Mouse (Mus musculus) cerebellum, adult 2 months (tissue): ENCODE results near the gene Ssc5d. TPM values are rescaled to one million over a fixed set of nuclear protein-coding genes. Genes with fewer than 3 reads are reported as not detected.

ENCODE experiments used
- DNase-seq, 2 experiments: peaks; one replicate each; pipeline ENCODE4 v3.0.0; 2021
- H3K27ac ChIP-seq: fragments of 200-500 bp; 2 replicates; pipeline ENCODE4 v1.5.1; 2012; ENCODE audit warnings: low read length, control low read depth, inconsistent platforms; ENCODE audit not compliant: insufficient read depth
- H3K27me3 ChIP-seq: fragments of 200-500 bp; 2 replicates; pipeline ENCODE4 v1.6.1; 2012; ENCODE audit warnings: inconsistent platforms, mild to moderate bottlenecking, low read length, moderate library complexity; ENCODE audit not compliant: control insufficient read depth, insufficient read depth
- H3K4me1 ChIP-seq: fragments of 200-500 bp; 2 replicates; pipeline ENCODE4 v1.6.1; 2011; ENCODE audit warnings: low read length; ENCODE audit not compliant: control insufficient read depth, insufficient read depth
- H3K4me3 ChIP-seq: fragments of 200-500 bp; replicated peaks from 2 replicates; pipeline ENCODE3; 2011; ENCODE audit warnings: mild to moderate bottlenecking, low read depth, low read length, control low read depth; ENCODE audit not compliant: insufficient read depth
- CTCF ChIP-seq: fragments of 200-500 bp; IDR thresholded peaks from 2 replicates; pipeline ENCODE4 v1.5.1; 2011; ENCODE audit warnings: low read depth, mild to moderate bottlenecking, control low read depth, low read length, moderate library complexity, borderline replicate concordance; ENCODE audit not compliant: insufficient read depth
- POLR2A ChIP-seq: fragments of 200-500 bp; IDR thresholded peaks from 2 replicates; pipeline ENCODE4 v1.6.1; 2011; ENCODE audit warnings: low read length, control low read depth, borderline replicate concordance; ENCODE audit not compliant: insufficient read depth
- WGBS: fragments of 180-500 bp; shearing (Covaris S2); methylation state at CpG from one replicate; pipeline ENCODE4 v1.1.7; 2018; 5-methylcytosine and 5-hydroxymethylcytosine counted together
- polyA plus RNA-seq: library from polyadenylated mRNA; depleted of rRNA; stranded (reverse); fragments of >200 nt; gene quantifications from 2 replicates; pipeline ENCODE4 v1.2.3, GENCODE M21; 2012

Gene Ssc5d
- polyA plus RNA-seq, 1 experiment, result 1.9 TPM

DNA sequence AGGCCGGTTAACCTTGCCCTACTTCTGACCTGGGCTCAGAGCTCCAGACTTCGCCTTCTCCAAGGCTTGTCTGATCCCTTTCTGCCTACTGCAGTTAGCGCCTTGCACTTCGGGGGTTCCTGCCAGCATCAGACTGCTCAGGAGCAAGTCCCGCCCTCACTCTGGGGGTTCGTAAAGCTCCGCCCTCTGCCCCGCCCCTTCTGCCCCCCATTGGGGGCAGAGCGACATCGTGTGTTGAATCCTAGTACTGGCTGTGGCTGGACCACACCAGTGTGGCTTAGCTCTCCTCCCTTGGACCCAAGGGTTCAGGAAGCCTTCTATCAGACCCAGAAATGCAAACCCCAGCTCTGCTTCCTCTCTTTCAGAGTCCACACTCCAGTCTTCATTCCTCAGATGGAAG is 38.7 kb downstream of the Ssc5d start, which contains the start of gene Sbk2:
Sbk2 (minus strand) TSS at position 135 of the 400 bp plus-strand sequence.
- Histone ChIP-seq H3K4me3 (no peak within 1 kb of the TSS), H3K4me1 (no peaks in the 10 kb centered on the region), H3K27ac (no peak within 1 kb of the TSS), H3K27me3 (no peaks in the 10 kb centered on the region)
- TF ChIP-seq CTCF (peak; percentile 48; the same call in 1 of the 2 replicates), POLR2A (no peak)
- WGBS, result 7% methylated on average over 10 of the region's 10 CpGs
- DNase-seq, result peak; percentile 39 to 44

DNA sequence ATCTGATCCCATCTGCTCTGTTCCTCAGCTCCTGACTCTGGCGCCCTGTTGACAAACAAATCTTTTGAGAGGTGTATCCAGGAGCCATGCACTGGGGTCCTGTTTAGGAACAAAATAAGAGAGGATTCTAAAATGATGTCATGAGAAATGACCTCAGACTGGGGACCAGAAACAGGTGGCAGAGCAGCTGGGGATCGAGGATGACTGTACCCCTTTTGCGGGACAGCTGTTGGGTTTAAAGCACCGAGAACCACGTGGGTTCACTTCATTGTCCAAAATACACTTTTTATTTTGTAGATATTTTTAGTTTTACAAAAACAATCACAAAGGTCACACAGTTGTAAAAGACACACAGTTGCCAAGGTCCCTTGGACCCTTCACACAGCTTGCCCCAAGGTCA is 39.4 kb downstream of the Ssc5d start:
- Histone ChIP-seq H3K27ac (no peak overlapping the region), H3K4me1 (no peaks in the 10 kb centered on the region), H3K27me3 (no peaks in the 10 kb centered on the region), H3K4me3 (no peak overlapping the region)
- DNase-seq, result no peak
- no peak for TF ChIP-seq POLR2A
- WGBS, result 74% methylated on average over 5 of the region's 5 CpGs

- WGBS, result 34% methylated on average over 6 of the region's 6 CpGs
- H3K4me3 ChIP-seq, result no peak within 1 kb of the TSS
Measured at GRCm38 (mm10) chr7:4971068-4971467, 45.5 kb downstream of the Ssc5d start, which contains the start of gene Sbk3. Gene Sbk3 (minus strand): TSS chr7:4971168.

GRCm38 (mm10) chr7:4971710-4972109 is 46.1 kb downstream of the Ssc5d start:
- H3K27ac ChIP-seq, result no peak overlapping the region
- WGBS, result 15% methylated on average over 7 of the region's 7 CpGs

More at GRCm38 (mm10) chr7:4971068-4971467, 45.5 kb downstream of the Ssc5d start, which contains the start of gene Sbk3:
- no peaks in the 10 kb centered on the region for H3K27me3 ChIP-seq
- H3K27ac ChIP-seq, result no peak within 1 kb of the TSS
- no peaks in the 10 kb centered on the region for H3K4me1 ChIP-seq
- TF ChIP-seq POLR2A (no peak), CTCF (no peak)
- no peak for DNase-seq

GRCm38 (mm10) chr7:4972321-4973047 is 46.9 kb downstream of the Ssc5d start:
- TF ChIP-seq POLR2A (no peak), CTCF (no peak)
- H3K4me3 ChIP-seq, result no peak overlapping the region
- DNase-seq, result no peak
- no peaks in the 10 kb centered on the region for H3K27me3 ChIP-seq
- no peak overlapping the region for H3K27ac ChIP-seq
- WGBS, result 69% methylated on average over 18 of the region's 18 CpGs
- no peaks in the 10 kb centered on the region for H3K4me1 ChIP-seq

More at GRCm38 (mm10) chr7:4971710-4972109, 46.1 kb downstream of the Ssc5d start:
- Histone ChIP-seq H3K4me3 (no peak overlapping the region), H3K4me1 (no peaks in the 10 kb centered on the region), H3K27me3 (no peaks in the 10 kb centered on the region)
- TF ChIP-seq CTCF (no peak), POLR2A (no peak)
- no peak for DNase-seq

- no peak for TF ChIP-seq POLR2A
- no peak for TF ChIP-seq CTCF
- no peak overlapping the region for H3K27ac ChIP-seq
- 64% methylated on average over 4 of the region's 4 CpGs for WGBS
Measured at GRCm38 (mm10) chr7:4975455-4975854, 49.9 kb downstream of the Ssc5d start.

DNA sequence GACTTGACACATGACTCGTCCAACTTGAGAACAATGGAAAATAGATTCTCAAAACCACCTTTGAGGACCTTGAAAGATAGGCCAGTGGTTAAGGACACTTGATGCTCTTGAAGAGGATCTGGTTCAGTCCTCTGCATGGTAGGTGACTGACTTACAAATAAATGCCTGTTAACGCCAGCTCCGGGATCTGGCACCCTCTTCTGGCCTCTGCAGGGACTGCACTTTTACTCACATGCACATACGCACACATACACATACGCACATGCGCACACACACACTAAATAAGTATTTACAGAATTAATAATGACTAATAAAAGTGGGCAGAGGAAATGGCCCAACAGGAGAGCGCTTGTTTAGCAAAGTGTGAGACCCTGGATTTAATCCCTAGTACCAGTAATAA is 51.2 kb downstream of the Ssc5d start:
- Histone ChIP-seq H3K4me1 (no peaks in the 10 kb centered on the region), H3K4me3 (no peak overlapping the region), H3K27ac (no peak overlapping the region), H3K27me3 (no peaks in the 10 kb centered on the region)
- DNase-seq, result no peak
- TF ChIP-seq POLR2A (no peak), CTCF (peak; percentile 8; the same call in 1 of the 2 replicates)
- WGBS, result 93% methylated on average over 7 of the region's 7 CpGs

More at GRCm38 (mm10) chr7:4975455-4975854, 49.9 kb downstream of the Ssc5d start:
- H3K27me3 ChIP-seq, result no peaks in the 10 kb centered on the region
- DNase-seq, result no peak
- no peaks in the 10 kb centered on the region for H3K4me1 ChIP-seq
- H3K4me3 ChIP-seq, result no peak overlapping the region

DNA sequence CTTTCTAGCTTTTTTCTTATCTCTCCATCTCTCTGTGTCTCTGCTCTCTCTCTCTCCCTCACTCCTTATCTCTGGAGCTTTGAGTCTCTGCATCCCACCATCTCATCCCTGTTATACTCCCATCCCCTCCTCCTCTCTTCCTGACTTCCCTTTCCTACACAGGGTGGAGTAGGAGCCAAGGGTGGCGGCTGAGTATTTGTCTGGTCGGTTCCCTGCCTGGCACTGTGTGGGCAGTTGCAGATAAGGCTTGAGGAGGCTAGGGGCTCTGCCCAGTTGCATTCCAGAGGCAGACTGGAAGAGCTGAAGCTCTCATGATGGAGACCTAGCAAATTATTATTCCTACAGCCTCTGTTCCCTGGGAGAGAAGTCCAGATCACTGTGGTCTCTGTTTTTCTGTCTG is 62.7 kb downstream of the Ssc5d start:
- H3K27ac ChIP-seq, result no peak overlapping the region
- peaks cover 3% of the 10 kb centered on the region for H3K4me1 ChIP-seq
- DNase-seq, result no peak
- TF ChIP-seq CTCF (no peak), POLR2A (no peak)
- no peak overlapping the region for H3K4me3 ChIP-seq
- 46% methylated on average over 2 of the region's 2 CpGs for WGBS
- H3K27me3 ChIP-seq, result no peaks in the 10 kb centered on the region
